Mouse (Mus musculus) liver, adult 2 months (tissue): ENCODE measurements at regions not wholly inside any gene's neighbourhood (a gene's known extent, or its start where the extent isn't known, plus 50 kb on each side); places are given as distances from the start of the nearest gene placed in this dataset.

Experiments used
- CTCF ChIP-seq: fragments of 200-500 bp; IDR thresholded peaks from 2 replicates; pipeline ENCODE4 v1.5.1; 2011; ENCODE audit warnings: low read depth, low read length, control low read depth
- POLR2A ChIP-seq: fragments of 200-500 bp; IDR thresholded peaks from 2 replicates; pipeline ENCODE4 v1.6.1; 2011; ENCODE audit warnings: low read length, control low read depth; ENCODE audit not compliant: insufficient read depth; ENCODE audit errors: extremely low read depth

DNA sequence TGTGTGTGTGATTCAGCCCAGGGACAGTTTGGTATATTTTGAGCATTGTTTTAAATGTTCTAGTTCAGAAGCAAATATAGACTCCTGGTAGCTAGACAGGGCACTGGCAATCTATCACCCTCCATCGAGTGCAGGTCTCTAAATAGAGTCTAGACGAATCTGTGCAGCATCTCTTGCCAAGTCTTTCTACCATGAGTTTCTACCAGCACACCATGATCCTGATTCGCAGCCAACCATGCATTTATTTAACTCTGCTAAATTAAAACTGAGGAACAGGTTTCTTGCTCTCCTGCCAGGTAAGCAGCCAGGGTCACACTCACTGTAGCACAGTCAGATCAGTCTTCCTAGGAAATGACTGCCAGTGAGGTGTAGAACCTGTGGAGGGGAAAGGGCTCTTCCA, 96.3 kb upstream of the Mast4 start:
- TF ChIP-seq CTCF (no peak), POLR2A (no peak)
